Mouse (Mus musculus) intestine, postnatal 0 days (tissue): Measurements from ENCODE around the gene Rack1. TPM values are rescaled to one million over a fixed set of nuclear protein-coding genes. Genes with fewer than 3 reads are reported as not detected.
A peak's percentile ranks its signal among the peaks of the same experiment; 100 is the strongest.

Source experiments
- ATAC-seq: fragments of 200-750 bp; cut with Nextera tagmentation; 2 replicates; pipeline ENCODE4 v1.8.0; 2017; ENCODE audit warnings: mild to moderate bottlenecking, moderate TSS enrichment, moderate library complexity
- H3K27ac ChIP-seq: fragments of 300-500 bp; sonication (generic); 2 replicates; pipeline ENCODE4 v1.5.1; 2014; ENCODE audit warnings: mild to moderate bottlenecking, low read depth, low read length, moderate library complexity
- H3K27me3 ChIP-seq: fragments of 300-500 bp; sonication (generic); replicated peaks from 2 replicates; pipeline ENCODE4 v1.6.1; 2014; ENCODE audit warnings: low read length, mixed read lengths; ENCODE audit not compliant: control insufficient read depth, insufficient read depth
- H3K36me3 ChIP-seq: fragments of 300-500 bp; sonication (generic); 2 replicates; pipeline ENCODE4 v1.6.1; 2014; ENCODE audit warnings: mild to moderate bottlenecking, moderate library complexity; ENCODE audit not compliant: control insufficient read depth, insufficient read depth
- H3K4me1 ChIP-seq: fragments of 300-500 bp; sonication (generic); replicated peaks from 2 replicates; pipeline ENCODE4 v1.6.1; 2014; ENCODE audit warnings: antibody characterized with exemption, low read length, mixed read lengths; ENCODE audit not compliant: control insufficient read depth, insufficient read depth
- H3K4me2 ChIP-seq: fragments of 300-500 bp; sonication (generic); replicated peaks from 2 replicates; pipeline ENCODE4 v1.6.1; 2014; ENCODE audit warnings: low read depth, mild to moderate bottlenecking, moderate library complexity
- H3K4me3 ChIP-seq: fragments of 300-500 bp; sonication (generic); 2 replicates; pipeline ENCODE4 v1.5.1; 2014; ENCODE audit warnings: low read depth, low read length
- H3K9ac ChIP-seq: fragments of 300-500 bp; sonication (generic); 2 replicates; pipeline ENCODE4 v1.6.1; 2014; ENCODE audit warnings: mild to moderate bottlenecking, low read depth, low read length
- H3K9me3 ChIP-seq: fragments of 300-500 bp; sonication (generic); 2 replicates; pipeline ENCODE4 v1.6.1; 2016; ENCODE audit warnings: mixed run types; ENCODE audit not compliant: control insufficient read depth
- CTCF ChIP-seq: sonication (generic); IDR thresholded peaks from 2 replicates; pipeline ENCODE4 v1.5.1; 2016; ENCODE audit warnings: low read depth, mild to moderate bottlenecking, control low read depth, antibody characterized with exemption, moderate library complexity
- whole genome bisulfite sequencing: fragments of 180-500 bp; shearing (Covaris S2); extraction: QIAGEN DNeasy Blood & Tissue Kit; methylation state at CpG from one replicate; pipeline ENCODE4 v1.1.7; 2014; 5-methylcytosine and 5-hydroxymethylcytosine counted together
- polyA plus RNA-seq: library from polyadenylated mRNA; unstranded; fragments of >200 nt; fragmentation: Nextera tagmentation; extraction: Ambion mirVana; gene quantifications from 2 replicates; pipeline ENCODE4 v1.2.1, GENCODE M21; 2015

Gene Rack1
- polyA plus RNA-seq, 1 experiment from 2014 or later = 435 TPM

- WGBS = 69% methylated on average over 16 of the region's 16 CpGs
- no peak overlapping the region for H3K9ac ChIP-seq
- H3K4me2 ChIP-seq = no peak overlapping the region
- no peaks in the 10 kb centered on the region for H3K4me1 ChIP-seq
- no peaks in the 10 kb centered on the region for H3K27me3 ChIP-seq
- no peak for TF ChIP-seq CTCF
- H3K4me3 ChIP-seq = no peak overlapping the region
- H3K9me3 ChIP-seq = no peaks in the 10 kb centered on the region
- ATAC-seq = no peak
- H3K27ac ChIP-seq = no peak overlapping the region
- peaks cover 86% of the 10 kb centered on the region for H3K36me3 ChIP-seq
These were observed 8.8 kb downstream of the Rack1 start for GRCm38 (mm10) chr11:48808737-48809433.

- 37% methylated on average over 4 of the region's 4 CpGs for WGBS
- peaks cover 80% of the 10 kb centered on the region for H3K36me3 ChIP-seq
- H3K27ac ChIP-seq = no peak overlapping the region
These were observed 9.3 kb downstream of the Rack1 start for GRCm38 (mm10) chr11:48809434-48809830.

GRCm38 (mm10) chr11:48810142-48810541, 10.0 kb downstream of the Rack1 start:
- H3K36me3 ChIP-seq = peaks cover 74% of the 10 kb centered on the region
- H3K4me3 ChIP-seq = no peak overlapping the region
- no peak for TF ChIP-seq CTCF

More at GRCm38 (mm10) chr11:48809434-48809830, 9.3 kb downstream of the Rack1 start:
- H3K4me2 ChIP-seq = no peak overlapping the region
- no peak overlapping the region for H3K9ac ChIP-seq
- no peak for ATAC-seq
- no peaks in the 10 kb centered on the region for H3K27me3 ChIP-seq
- TF ChIP-seq CTCF = no peak
- no peak overlapping the region for H3K4me3 ChIP-seq
- no peaks in the 10 kb centered on the region for H3K9me3 ChIP-seq
- 0 out of 2 replicates have a peak, but pooled peaks cover 4% of the 10 kb centered on the region for H3K4me1 ChIP-seq

GRCm38 (mm10) chr11:48813782-48814181, 13.7 kb downstream of the Rack1 start:
- Histone ChIP-seq H3K4me2 (no peak overlapping the region), H3K9me3 (no peaks in the 10 kb centered on the region), H3K27ac (no peak overlapping the region), H3K27me3 (no peaks in the 10 kb centered on the region), H3K4me3 (no peak overlapping the region), H3K4me1 (peaks cover 13% of the 10 kb centered on the region; the same call in 1 of the 2 replicates), H3K9ac (no peak overlapping the region), H3K36me3 (peaks cover 38% of the 10 kb centered on the region)
- no peak for TF ChIP-seq CTCF
- ATAC-seq = no peak

More at GRCm38 (mm10) chr11:48810142-48810541, 10.0 kb downstream of the Rack1 start:
- Histone ChIP-seq H3K9me3 (no peaks in the 10 kb centered on the region), H3K4me1 (peaks cover 7% of the 10 kb centered on the region; the same call in 1 of the 2 replicates), H3K9ac (no peak overlapping the region), H3K27ac (no peak overlapping the region), H3K27me3 (no peaks in the 10 kb centered on the region), H3K4me2 (no peak overlapping the region)
- ATAC-seq = no peak
- 43% methylated on average over 2 of the region's 2 CpGs for WGBS

- Histone ChIP-seq H3K9me3 (no peaks in the 10 kb centered on the region), H3K36me3 (peaks cover 18% of the 10 kb centered on the region), H3K27me3 (no peaks in the 10 kb centered on the region), H3K4me2 (peak overlapping the region; percentile 87), H3K4me3 (peak overlapping the region; percentile 72), H3K27ac (no peak overlapping the region), H3K4me1 (peaks cover 13% of the 10 kb centered on the region; the same call in 1 of the 2 replicates), H3K9ac (0 out of 2 replicates have a peak overlapping the region, but pooled peaks have one; percentile 87)
- ATAC-seq = no peak
- TF ChIP-seq CTCF = no peak
- WGBS = 64% methylated on average over 16 of the region's 16 CpGs
These were observed 15.7 kb downstream of the Rack1 start for GRCm38 (mm10) chr11:48815851-48816250.

DNA sequence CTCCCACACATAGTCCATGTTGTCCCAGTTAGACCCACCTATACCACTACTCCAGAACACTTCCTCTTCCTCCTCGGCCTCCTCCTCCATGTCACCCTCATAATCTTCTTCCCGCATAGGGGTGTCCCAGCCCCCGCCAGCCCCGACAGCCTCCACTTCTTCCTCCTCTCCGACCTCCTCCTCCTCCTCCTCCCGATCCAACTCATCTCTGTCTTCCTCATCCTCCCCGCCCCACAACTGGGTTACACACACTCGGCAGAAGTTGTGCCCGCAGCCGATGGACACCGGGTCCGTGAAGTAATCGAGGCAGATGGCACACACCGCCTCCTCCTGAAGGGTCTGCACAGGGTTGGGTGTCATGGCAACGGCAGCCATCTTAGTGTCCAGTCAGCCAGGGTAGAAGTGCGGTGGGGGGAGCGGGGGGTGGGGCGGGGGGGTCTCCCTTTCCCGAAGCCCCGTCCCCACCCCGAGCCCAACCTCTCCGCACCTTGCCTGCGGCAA, 16.2 kb downstream of the Rack1 start:
- no peaks in the 10 kb centered on the region for H3K27me3 ChIP-seq
- H3K4me3 ChIP-seq = peak overlapping the region; percentile 72
- peak overlapping the region; percentile 87 for H3K4me2 ChIP-seq
- peak; percentile 7; the same call in 1 of the 2 replicates for ATAC-seq
- no peak for TF ChIP-seq CTCF
- 0% methylated on average over 18 of the region's 23 CpGs for WGBS
- H3K27ac ChIP-seq = peak overlapping the region; percentile 96
- peaks cover 13% of the 10 kb centered on the region for H3K36me3 ChIP-seq
- H3K4me1 ChIP-seq = peaks cover 13% of the 10 kb centered on the region; the same call in 1 of the 2 replicates
- H3K9ac ChIP-seq = peak overlapping the region; percentile 87
- no peaks in the 10 kb centered on the region for H3K9me3 ChIP-seq
